Mouse (Mus musculus) C2C12 (cell line): Measurements from ENCODE around the gene Dyrk2. TPM values are rescaled to one million over a fixed set of nuclear protein-coding genes. Genes with fewer than 3 reads are reported as not detected.

Experiments used
- H3K27me3 ChIP-seq: one replicate; pipeline ENCODE4 v1.6.1; 2011; ENCODE audit not compliant: control insufficient read depth, insufficient read depth, insufficient read length
- H3K36me3 ChIP-seq: one replicate; pipeline ENCODE4 v1.6.1; 2011; ENCODE audit not compliant: control insufficient read depth, insufficient read depth
- H3K4me3 ChIP-seq: one replicate; pipeline ENCODE4 v1.5.1; 2011; ENCODE audit warnings: mild to moderate bottlenecking, control low read depth; ENCODE audit not compliant: poor library complexity, insufficient read depth, severe bottlenecking
- H3K79me2 ChIP-seq: one replicate; pipeline ENCODE4 v1.6.1; 2011; ENCODE audit not compliant: control insufficient read depth, insufficient read depth
- H3K79me3 ChIP-seq: one replicate; pipeline ENCODE4 v1.6.1; 2011; ENCODE audit warnings: low read depth, control low read depth
- H3ac ChIP-seq: one replicate; pipeline ENCODE3; 2011; ENCODE audit warnings: low read depth; ENCODE audit not compliant: control insufficient read depth, insufficient read length
- CEBPB ChIP-seq: IDR thresholded peaks from one replicate; pipeline ENCODE4 v1.6.1; 2011; ENCODE audit warnings: low read depth, mild to moderate bottlenecking, control low read depth, moderate library complexity
- CTCF ChIP-seq: IDR thresholded peaks from one replicate; pipeline ENCODE4 v1.5.1; 2011; ENCODE audit not compliant: control insufficient read depth, insufficient read depth, insufficient read length
- FOSL1 ChIP-seq: IDR thresholded peaks from one replicate; pipeline ENCODE4 v1.8.0; 2011; ENCODE audit warnings: mild to moderate bottlenecking, low read length; ENCODE audit not compliant: poor library complexity, insufficient read depth, severe bottlenecking
- MAX ChIP-seq: IDR thresholded peaks from one replicate; pipeline ENCODE4 v1.6.1; 2011; ENCODE audit warnings: mild to moderate bottlenecking, control low read depth
- MYOD1 ChIP-seq: IDR thresholded peaks from one replicate; pipeline ENCODE4 v1.6.1; 2011; ENCODE audit warnings: low read depth; ENCODE audit not compliant: control insufficient read depth, insufficient read length
- MYOG ChIP-seq: IDR thresholded peaks from one replicate; pipeline ENCODE4 v1.6.1; 2011; ENCODE audit not compliant: control insufficient read depth, insufficient read length; ENCODE audit errors: extremely low read depth
- USF1 ChIP-seq: IDR thresholded peaks from one replicate; pipeline ENCODE4 v1.6.1; 2011; ENCODE audit warnings: low read depth, mild to moderate bottlenecking, control low read depth, moderate library complexity
- polyA plus RNA-seq: library from polyadenylated mRNA; unstranded; fragments of >200 nt; fragmentation: generic; extraction: Trizol; gene quantifications from one replicate; pipeline ENCODE4 v1.2.1, GENCODE M21; 2012; ENCODE audit warnings: missing spikeins

Dyrk2 gene
- polyA plus RNA-seq, 1 experiment: 11.2 TPM

DNA sequence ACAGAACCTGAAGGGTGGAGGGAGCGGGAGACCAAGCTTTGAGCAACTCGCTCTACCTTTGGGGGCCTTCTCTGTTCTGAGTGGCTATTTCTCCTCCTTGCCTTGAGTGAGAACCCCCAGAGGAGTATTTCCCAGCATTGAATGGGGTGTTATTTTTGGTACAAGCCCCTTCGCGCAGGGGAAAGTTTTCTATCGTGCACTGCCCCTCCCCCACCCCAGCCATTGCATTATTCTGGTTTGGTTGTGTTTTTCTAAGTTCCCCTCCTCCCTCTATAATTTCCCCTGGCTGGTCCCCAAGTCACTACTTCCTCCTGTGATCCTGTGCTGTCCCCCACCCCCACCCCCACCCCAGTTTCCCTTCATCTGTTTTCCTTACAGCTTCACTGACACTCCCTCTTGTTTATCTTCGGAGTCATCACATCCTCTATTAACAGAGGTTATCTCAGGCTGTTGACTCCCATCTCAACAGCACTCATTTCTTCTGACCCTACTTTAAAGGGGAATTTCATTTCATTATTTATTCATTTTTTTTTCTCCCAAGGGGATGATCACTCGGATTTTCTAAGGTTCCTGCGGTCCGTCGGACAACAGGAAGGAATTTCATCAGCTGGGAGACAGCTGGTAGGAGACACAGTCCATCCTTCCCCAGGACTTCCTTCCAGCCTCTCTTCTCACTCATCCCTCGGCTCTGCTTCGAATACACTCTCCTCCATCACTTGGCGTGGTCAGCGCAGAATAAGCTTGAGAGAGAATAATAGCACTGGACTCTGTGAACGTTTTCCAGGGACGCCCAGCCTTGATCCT is 58.9 kb downstream of the Dyrk2 start:
- no peak for TF ChIP-seq CEBPB
- TF ChIP-seq USF1: no peak
- TF ChIP-seq FOSL1: no peak
- TF ChIP-seq MAX: no peak
- TF ChIP-seq MYOD1: no peak
- no peak for TF ChIP-seq MYOG
- no peak for TF ChIP-seq CTCF
- H3K27me3 ChIP-seq: no peaks in the 10 kb centered on the region
- no peak overlapping the region for H3ac ChIP-seq
- no peak overlapping the region for H3K4me3 ChIP-seq
- H3K36me3 ChIP-seq: no peaks in the 10 kb centered on the region
- no peaks in the 10 kb centered on the region for H3K79me2 ChIP-seq
- no peaks in the 10 kb centered on the region for H3K79me3 ChIP-seq
